Mouse (Mus musculus): ENCODE measurements around the gene Ermap. TPM values are rescaled to one million over a fixed set of nuclear protein-coding genes. Genes with fewer than 3 reads are reported as not detected.

The Ermap gene
- polyA plus RNA-seq, 1 experiment from 2014 or later: 11.4 TPM

GRCm38 (mm10) chr4:119178331-119178730, 11.5 kb downstream of the Ermap start:
- Histone ChIP-seq H3K36me3 (ENCODE audit: control insufficient read depth, insufficient read depth, low read length) (no peaks in the 10 kb centered on the region), H3K9ac (ENCODE audit: low read length) (no peak overlapping the region), H3K27me3 (ENCODE audit: control insufficient read depth, insufficient read depth, low read length) (no peaks in the 10 kb centered on the region), H3K4me1 (replicated peaks; ENCODE audit: control insufficient read depth, insufficient read depth, low read length) (peaks cover under 1% of the 10 kb centered on the region; the same call in 1 of the 2 replicates), H3K27ac (ENCODE audit: low read depth, low read length) (no peak overlapping the region), H3K4me3 (ENCODE audit: low read depth, low read length) (no peak overlapping the region), H3K4me2 (ENCODE audit: low read depth, low read length, severe bottlenecking) (no peak overlapping the region), H3K9me3 (ENCODE audit: control insufficient read depth, low read length) (no peaks in the 10 kb centered on the region)
- DNase-seq (ENCODE audit: low spot score) (no peak), ATAC-seq (replicated peaks; ENCODE audit: low FRiP score) (no peak)
- 84% methylated on average over 18 of the region's 18 CpGs for WGBS

- Histone ChIP-seq H3K4me2 (ENCODE audit: low read depth, low read length, severe bottlenecking) (no peak overlapping the region), H3K9ac (ENCODE audit: low read length) (no peak overlapping the region), H3K27me3 (ENCODE audit: control insufficient read depth, insufficient read depth, low read length) (no peaks in the 10 kb centered on the region), H3K36me3 (ENCODE audit: control insufficient read depth, insufficient read depth, low read length) (no peaks in the 10 kb centered on the region), H3K4me1 (replicated peaks; ENCODE audit: control insufficient read depth, insufficient read depth, low read length) (peaks cover 4% of the 10 kb centered on the region; the same call in 1 of the 2 replicates), H3K4me3 (ENCODE audit: low read depth, low read length) (no peak overlapping the region), H3K9me3 (ENCODE audit: control insufficient read depth, low read length) (no peaks in the 10 kb centered on the region), H3K27ac (ENCODE audit: low read depth, low read length) (no peak overlapping the region)
- 78% methylated on average over 5 of the region's 5 CpGs for WGBS
- ATAC-seq (replicated peaks; ENCODE audit: low FRiP score) (no peak), DNase-seq (ENCODE audit: low spot score) (no peak)
Observed at GRCm38 (mm10) chr4:119177702-119178101, 12.1 kb downstream of the Ermap start.

- DNase-seq (ENCODE audit: low spot score) (peak; percentile 92), ATAC-seq (replicated peaks; ENCODE audit: low FRiP score) (peak; percentile 99)
- Histone ChIP-seq H3K4me2 (ENCODE audit: low read depth, low read length, severe bottlenecking) (peak within 1 kb of the TSS; percentile 74), H3K9ac (ENCODE audit: low read length) (peak within 1 kb of the TSS; percentile 73), H3K27me3 (ENCODE audit: control insufficient read depth, insufficient read depth, low read length) (no peaks in the 10 kb centered on the region), H3K4me1 (replicated peaks; ENCODE audit: control insufficient read depth, insufficient read depth, low read length) (peaks cover 4% of the 10 kb centered on the region; the same call in 1 of the 2 replicates), H3K4me3 (ENCODE audit: low read depth, low read length) (peak within 1 kb of the TSS; percentile 75), H3K27ac (ENCODE audit: low read depth, low read length) (no peak within 1 kb of the TSS), H3K9me3 (ENCODE audit: control insufficient read depth, low read length) (no peaks in the 10 kb centered on the region), H3K36me3 (ENCODE audit: control insufficient read depth, insufficient read depth, low read length) (peaks cover 3% of the 10 kb centered on the region; the same call in 1 of the 2 replicates)
- under 1% methylated on average over 40 of the region's 40 CpGs for WGBS
Observed at GRCm38 (mm10) chr4:119173851-119174453, 15.9 kb downstream of the Ermap start, which contains the start of gene Zfp691. Gene Zfp691, minus strand, starts transcription at chr4:119174195.

GRCm38 (mm10) chr4:119172919-119173650, 16.7 kb downstream of the Ermap start:
- 45% methylated on average over 18 of the region's 18 CpGs for WGBS
- peak overlapping the region; percentile 74 for H3K4me2 ChIP-seq (ENCODE audit: low read depth, low read length, severe bottlenecking)
- H3K4me3 ChIP-seq (ENCODE audit: low read depth, low read length): peak overlapping the region; percentile 75
- H3K36me3 ChIP-seq (ENCODE audit: control insufficient read depth, insufficient read depth, low read length): peaks cover 3% of the 10 kb centered on the region; the same call in 1 of the 2 replicates
- no peaks in the 10 kb centered on the region for H3K9me3 ChIP-seq (ENCODE audit: control insufficient read depth, low read length)
- no peak overlapping the region for H3K27ac ChIP-seq (ENCODE audit: low read depth, low read length)
- H3K27me3 ChIP-seq (ENCODE audit: control insufficient read depth, insufficient read depth, low read length): no peaks in the 10 kb centered on the region
- peaks cover 4% of the 10 kb centered on the region; the same call in 1 of the 2 replicates for H3K4me1 ChIP-seq (replicated peaks; ENCODE audit: control insufficient read depth, insufficient read depth, low read length)
- H3K9ac ChIP-seq (ENCODE audit: low read length): peak overlapping the region; percentile 73
- no peak for ATAC-seq (replicated peaks; ENCODE audit: low FRiP score)
- DNase-seq (ENCODE audit: low spot score): no peak

GRCm38 (mm10) chr4:119167663-119168062, 22.1 kb downstream of the Ermap start:
- no peak overlapping the region for H3K4me3 ChIP-seq (ENCODE audit: low read depth, low read length)
- H3K4me2 ChIP-seq (ENCODE audit: low read depth, low read length, severe bottlenecking): no peak overlapping the region
- peak; percentile 88 for DNase-seq (ENCODE audit: low spot score)
- no peaks in the 10 kb centered on the region for H3K9me3 ChIP-seq (ENCODE audit: control insufficient read depth, low read length)
- peak; percentile 49; the same call in 1 of the 2 replicates for ATAC-seq (replicated peaks; ENCODE audit: low FRiP score)
- H3K27me3 ChIP-seq (ENCODE audit: control insufficient read depth, insufficient read depth, low read length): no peaks in the 10 kb centered on the region
- no peak overlapping the region for H3K27ac ChIP-seq (ENCODE audit: low read depth, low read length)
- WGBS: 7% methylated on average over 4 of the region's 4 CpGs
- no peak overlapping the region for H3K9ac ChIP-seq (ENCODE audit: low read length)
- H3K36me3 ChIP-seq (ENCODE audit: control insufficient read depth, insufficient read depth, low read length): peaks cover 3% of the 10 kb centered on the region; the same call in 1 of the 2 replicates
- no peaks in the 10 kb centered on the region for H3K4me1 ChIP-seq (replicated peaks; ENCODE audit: control insufficient read depth, insufficient read depth, low read length)

- ATAC-seq (replicated peaks; ENCODE audit: low FRiP score): no peak
- no peaks in the 10 kb centered on the region for H3K4me1 ChIP-seq (replicated peaks; ENCODE audit: control insufficient read depth, insufficient read depth, low read length)
- DNase-seq (ENCODE audit: low spot score): no peak
- H3K27me3 ChIP-seq (ENCODE audit: control insufficient read depth, insufficient read depth, low read length): no peaks in the 10 kb centered on the region
- no peak overlapping the region for H3K4me3 ChIP-seq (ENCODE audit: low read depth, low read length)
- no peak overlapping the region for H3K4me2 ChIP-seq (ENCODE audit: low read depth, low read length, severe bottlenecking)
- no peak overlapping the region for H3K27ac ChIP-seq (ENCODE audit: low read depth, low read length)
- H3K9me3 ChIP-seq (ENCODE audit: control insufficient read depth, low read length): no peaks in the 10 kb centered on the region
- 86% methylated on average over 4 of the region's 4 CpGs for WGBS
- peaks cover 3% of the 10 kb centered on the region; the same call in 1 of the 2 replicates for H3K36me3 ChIP-seq (ENCODE audit: control insufficient read depth, insufficient read depth, low read length)
- H3K9ac ChIP-seq (ENCODE audit: low read length): no peak overlapping the region
Observed at GRCm38 (mm10) chr4:119167068-119167467, 22.7 kb downstream of the Ermap start.

GRCm38 (mm10) chr4:119165916-119166315, 23.9 kb downstream of the Ermap start:
- Histone ChIP-seq H3K27ac (ENCODE audit: low read depth, low read length) (no peak overlapping the region), H3K9ac (ENCODE audit: low read length) (no peak overlapping the region), H3K4me3 (ENCODE audit: low read depth, low read length) (no peak overlapping the region), H3K4me2 (ENCODE audit: low read depth, low read length, severe bottlenecking) (no peak overlapping the region), H3K9me3 (ENCODE audit: control insufficient read depth, low read length) (no peaks in the 10 kb centered on the region), H3K4me1 (replicated peaks; ENCODE audit: control insufficient read depth, insufficient read depth, low read length) (no peaks in the 10 kb centered on the region), H3K27me3 (ENCODE audit: control insufficient read depth, insufficient read depth, low read length) (no peaks in the 10 kb centered on the region), H3K36me3 (ENCODE audit: control insufficient read depth, insufficient read depth, low read length) (peaks cover 3% of the 10 kb centered on the region; the same call in 1 of the 2 replicates)
- ATAC-seq (replicated peaks; ENCODE audit: low FRiP score) (no peak), DNase-seq (ENCODE audit: low spot score) (no peak)
- 84% methylated on average over 7 of the region's 7 CpGs for WGBS

GRCm38 (mm10) chr4:119162990-119163389, 26.8 kb downstream of the Ermap start:
- H3K9me3 ChIP-seq (ENCODE audit: control insufficient read depth, low read length): no peaks in the 10 kb centered on the region
- no peak for ATAC-seq (replicated peaks; ENCODE audit: low FRiP score)
- no peak overlapping the region for H3K27ac ChIP-seq (ENCODE audit: low read depth, low read length)
- H3K27me3 ChIP-seq (ENCODE audit: control insufficient read depth, insufficient read depth, low read length): no peaks in the 10 kb centered on the region
- H3K36me3 ChIP-seq (ENCODE audit: control insufficient read depth, insufficient read depth, low read length): no peaks in the 10 kb centered on the region
- H3K4me2 ChIP-seq (ENCODE audit: low read depth, low read length, severe bottlenecking): no peak overlapping the region
- DNase-seq (ENCODE audit: low spot score): no peak
- H3K4me3 ChIP-seq (ENCODE audit: low read depth, low read length): no peak overlapping the region
- WGBS: 75% methylated on average over 4 of the region's 4 CpGs
- no peaks in the 10 kb centered on the region for H3K4me1 ChIP-seq (replicated peaks; ENCODE audit: control insufficient read depth, insufficient read depth, low read length)
- no peak overlapping the region for H3K9ac ChIP-seq (ENCODE audit: low read length)
